In the genomic region with DNA sequence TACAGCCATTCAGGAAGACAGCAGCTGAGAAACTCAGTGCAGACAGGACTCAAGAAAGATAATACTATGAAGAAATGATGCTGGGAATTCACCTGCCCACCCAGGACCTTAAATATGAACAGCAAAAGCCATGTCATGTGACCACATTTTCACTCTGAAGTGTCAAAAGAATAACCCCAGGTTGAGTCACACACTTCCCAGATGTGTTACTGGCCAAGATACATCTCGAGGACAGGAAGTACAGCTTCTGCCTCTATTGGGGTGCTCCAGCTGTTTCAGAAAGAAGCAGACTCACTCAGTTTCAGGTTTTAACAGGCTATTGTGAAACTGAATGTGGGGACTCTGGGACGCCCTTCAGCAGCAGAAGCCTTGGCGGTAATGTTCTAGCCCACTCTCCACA, we compare ENCODE assay signal across 1 mouse cellular context.
TF ChIP-seq lines count a peak whose summit lies in the region.

No protein-coding gene starts in this region.

TF ChIP-seq in CH12.LX, 34 proteins besides CTCF, POLR2A, EP300 and RAD21 (continued from another document):
- TF ChIP-seq BHLHE40 (IDR thresholded peaks at IDR 0.05; ENCODE audit: low read depth, low read length) (peak; percentile 96), MEF2A (IDR thresholded peaks at IDR 0.05; ENCODE audit: borderline replicate concordance, low read depth, low read length) (peak; percentile 90), HCFC1 (IDR thresholded peaks at IDR 0.05; ENCODE audit: low read depth, low read length) (no peak), PAX5 (IDR thresholded peaks at IDR 0.05; ENCODE audit: low read length) (no peak), TBP (conservative IDR thresholded peaks at IDR 0.05; ENCODE audit: low read depth, low read length) (peak; percentile 54; the same call in 1 of the 2 replicates), MXI1 (IDR thresholded peaks at IDR 0.05; ENCODE audit: low read depth, low read length) (no peak), POLR2AphosphoS2 (IDR thresholded peaks at IDR 0.05; ENCODE audit: low read depth, low read length) (no peak), GABPA (IDR thresholded peaks at IDR 0.05; ENCODE audit: insufficient replicate concordance, low read depth, low read length) (no peak), USF1 (IDR thresholded peaks at IDR 0.05; ENCODE audit: low read depth, low read length) (peak; percentile 81), CHD1 (IDR thresholded peaks at IDR 0.05; ENCODE audit: low read depth, low read length) (no peak), JUND (conservative IDR thresholded peaks at IDR 0.05; ENCODE audit: low read depth, low read length) (peak; percentile 86), KAT2A (IDR thresholded peaks at IDR 0.05; ENCODE audit: insufficient replicate concordance, low read length) (no peak), RCOR1 (conservative IDR thresholded peaks at IDR 0.05; ENCODE audit: low read depth, low read length) (peak; percentile 94), SIN3A (IDR thresholded peaks at IDR 0.05; ENCODE audit: low read length) (peak; percentile 92), MAFK (IDR thresholded peaks at IDR 0.05; ENCODE audit: insufficient replicate concordance, low read length) (peak; percentile 65; the same call in 1 of the 2 replicates), ZKSCAN1 (IDR thresholded peaks at IDR 0.05; ENCODE audit: borderline replicate concordance, low read depth, low read length) (no peak), ELF1 (IDR thresholded peaks at IDR 0.05; ENCODE audit: low read depth, low read length) (peak; percentile 70; the same call in 1 of the 2 replicates), E2F4 (IDR thresholded peaks at IDR 0.05; ENCODE audit: insufficient replicate concordance, low read depth, low read length) (0 out of 2 replicates have a peak, but pooled peaks have one; percentile 12), ZMIZ1 (IDR thresholded peaks at IDR 0.05; ENCODE audit: low read depth, low read length) (no peak), ETS1 (conservative IDR thresholded peaks at IDR 0.05; ENCODE audit: low read depth, low read length) (peak; percentile 97)
